Mouse (Mus musculus): Measurements from ENCODE around the gene Sigirr.
A peak's percentile ranks its signal among the peaks of the same experiment; 100 is the strongest.

GRCm38 (mm10) chr7:141143112-141143511, 42.7 kb upstream of the Sigirr start:
- TF ChIP-seq CTCF (IDR thresholded peaks at IDR 0.05; ENCODE audit: control insufficient read depth, insufficient read depth, insufficient replicate concordance, low read depth, low read length) (peak; percentile 47; the same call in 1 of the 2 replicates), POLR2A (IDR thresholded peaks at IDR 0.05; ENCODE audit: control insufficient read depth, low read depth, low read length) (no peak)

Data from testis, adult 2 months (tissue).